Mouse (Mus musculus) brain, embryonic 14.5 days (tissue): ENCODE data around the gene Olfr884. TPM values are rescaled to one million over a fixed set of nuclear protein-coding genes. Genes with fewer than 3 reads are reported as not detected.

Experiments used
- DNase-seq: peaks from one replicate; pipeline ENCODE4 v3.0.0-alpha.2; 2011; ENCODE audit warnings: low read depth
- CTCF ChIP-seq: fragments of 200-500 bp; IDR thresholded peaks from 2 replicates; pipeline ENCODE4 v1.5.1; 2012; ENCODE audit warnings: inconsistent platforms, mild to moderate bottlenecking, moderate library complexity, borderline replicate concordance; ENCODE audit not compliant: insufficient read depth, insufficient read length; ENCODE audit errors: extremely low read depth
- POLR2A ChIP-seq: fragments of 200-500 bp; IDR thresholded peaks from 2 replicates; pipeline ENCODE4 v1.6.1; 2012; ENCODE audit warnings: mild to moderate bottlenecking, inconsistent platforms, borderline replicate concordance; ENCODE audit not compliant: poor library complexity, insufficient read depth, insufficient read length, severe bottlenecking; ENCODE audit errors: extremely low read depth
- polyA plus RNA-seq: library from polyadenylated mRNA; depleted of rRNA; stranded (reverse); fragments of >200 nt; gene quantifications from 2 replicates; pipeline ENCODE4 v1.2.3, GENCODE M21; 2012; rRNA removed

Gene Olfr884
- polyA plus RNA-seq: not detected in 2 replicates

DNA sequence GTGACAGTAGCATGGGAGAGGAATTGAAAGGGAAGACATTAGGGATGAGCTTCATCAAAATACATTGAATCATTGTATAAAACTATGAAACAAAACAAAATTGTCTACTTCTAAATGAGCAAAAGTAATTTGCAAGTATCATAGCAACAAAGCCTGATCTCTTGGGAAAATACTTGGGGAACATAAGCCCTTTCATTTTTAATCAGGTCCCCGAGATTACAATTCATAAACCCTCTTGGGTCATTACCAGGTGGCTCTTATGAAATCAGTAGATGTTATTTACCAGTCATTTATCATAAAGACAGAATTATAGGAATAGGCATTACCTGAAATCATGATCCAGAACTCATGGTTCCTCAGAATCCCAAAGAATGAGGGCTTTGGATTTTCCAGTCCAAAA lies at the start of gene Olfr884:
TSS of gene Olfr884 (plus strand) at position 301 of the 400 bp plus-strand sequence.
- DNase-seq: no peak
- TF ChIP-seq POLR2A (no peak), CTCF (no peak)

DNA sequence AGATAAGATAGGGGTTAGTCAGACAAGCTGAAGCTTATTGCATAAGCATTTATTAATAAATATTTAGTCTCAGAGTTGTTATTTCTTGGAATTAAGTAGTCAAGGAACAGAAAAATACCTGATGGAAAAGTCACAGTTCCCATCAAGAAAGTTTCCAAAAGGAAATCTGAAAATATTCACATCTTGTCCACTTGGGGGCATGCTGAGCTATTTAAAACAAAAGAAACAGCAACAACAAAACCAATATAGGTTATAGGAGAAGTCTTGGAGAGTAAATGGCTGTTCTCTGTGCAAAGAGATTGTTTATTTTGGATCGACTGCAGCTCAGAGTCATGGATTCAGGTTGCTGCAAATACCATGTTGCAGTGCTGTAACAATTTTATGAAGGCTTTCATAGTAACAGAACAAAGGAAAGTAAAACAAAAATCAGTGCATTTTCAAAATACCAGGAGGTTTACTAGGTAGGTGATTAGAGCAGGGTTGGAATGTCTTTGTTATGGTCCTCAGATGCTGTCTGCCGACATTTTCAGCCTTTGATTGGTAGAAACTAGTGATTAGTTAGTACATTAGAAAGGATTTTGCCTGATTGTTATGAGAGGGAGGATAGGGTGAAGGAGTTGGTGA lies 47.7 kb upstream of the Olfr884 start:
- TF ChIP-seq POLR2A (no peak), CTCF (no peak)

DNA sequence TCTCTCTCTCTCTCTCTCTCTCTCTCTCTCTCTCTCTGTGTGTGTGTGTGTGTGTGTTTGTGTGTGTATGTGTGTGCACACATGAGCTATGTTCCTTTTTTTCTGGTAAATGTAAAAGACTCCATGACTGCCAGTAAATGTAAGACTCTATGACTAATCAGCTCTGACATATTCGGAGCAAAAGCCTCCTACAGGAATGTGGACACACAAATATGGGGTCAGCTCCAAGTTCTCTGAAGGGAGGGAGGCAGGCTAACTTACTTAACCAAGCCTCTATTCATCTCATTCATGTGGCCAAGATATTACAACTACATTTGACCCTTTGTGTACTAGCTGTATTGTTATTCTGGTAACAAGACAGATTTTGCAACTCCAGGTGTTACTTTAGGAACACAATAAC lies 46.3 kb upstream of the Olfr884 start:
- no peak for TF ChIP-seq POLR2A
- no peak for TF ChIP-seq CTCF
- no peak for DNase-seq

More for the DNA sequence above, 47.7 kb upstream of the Olfr884 start:
- peak; percentile 31 for DNase-seq

DNA sequence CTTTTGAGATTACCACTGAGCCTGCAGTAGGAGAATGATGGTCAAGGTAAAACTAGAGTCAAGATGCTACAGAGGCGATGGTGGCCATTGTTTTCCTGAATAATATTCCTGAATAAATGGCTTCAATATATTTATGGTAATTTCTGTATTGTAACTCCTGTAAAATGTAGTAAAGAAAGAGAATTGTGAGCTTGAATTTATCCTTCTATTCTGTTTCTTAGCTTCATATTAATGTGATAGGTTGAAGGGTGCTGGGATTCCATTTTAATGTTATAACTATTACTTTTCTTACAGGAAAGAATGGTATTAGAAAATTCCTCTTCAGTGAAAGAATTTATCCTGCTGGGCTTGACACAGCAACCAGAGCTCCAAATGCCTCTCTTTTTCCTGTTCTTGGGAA lies 20.8 kb upstream of the Olfr884 start, which contains the start of gene Olfr883:
TSS of gene Olfr883 (plus strand) at position 301 of the 400 bp plus-strand sequence.
- no peak for DNase-seq
- TF ChIP-seq POLR2A (no peak), CTCF (no peak)

DNA sequence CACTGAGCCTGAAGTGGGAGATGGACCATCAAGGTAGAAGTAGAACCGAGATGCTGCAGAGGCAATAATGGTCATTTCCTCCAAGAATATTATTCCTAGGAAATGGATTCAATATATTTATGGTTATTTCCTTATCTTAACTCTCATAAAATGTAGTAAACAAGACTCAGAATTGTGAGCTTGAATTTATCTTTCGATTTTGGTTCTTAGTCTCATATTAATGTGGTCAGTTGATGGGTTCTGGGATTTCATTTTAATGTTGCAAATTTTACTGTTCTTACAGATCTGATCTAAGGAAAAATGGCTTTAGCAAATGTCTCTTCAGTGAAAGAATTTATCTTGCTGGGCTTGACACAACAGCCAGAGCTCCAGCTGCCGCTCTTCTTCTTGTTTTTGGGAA lies 14.7 kb downstream of the Olfr884 start, which contains the start of gene Olfr885:
TSS of gene Olfr885 (plus strand) at position 301 of the 400 bp plus-strand sequence.
- no peak for TF ChIP-seq CTCF
- no peak for TF ChIP-seq POLR2A
- no peak for DNase-seq

DNA sequence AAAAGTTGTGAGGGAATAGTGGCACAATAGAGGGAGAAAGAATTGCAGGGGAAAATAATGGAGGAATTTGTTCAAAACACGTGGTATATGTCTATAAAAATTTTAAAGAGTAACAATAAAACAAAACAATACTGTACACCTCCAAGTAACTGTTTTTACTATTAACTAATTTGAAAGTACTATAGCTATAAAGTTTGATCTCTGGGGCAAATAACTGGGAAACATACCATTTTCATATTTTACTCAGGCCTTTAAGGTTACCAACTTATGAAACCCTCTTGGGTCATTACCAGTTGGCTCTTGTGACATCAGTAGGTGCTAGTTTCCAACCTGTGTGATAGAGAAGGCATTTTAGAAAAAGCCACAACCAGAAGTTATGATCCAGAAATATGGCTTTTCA lies 37.4 kb downstream of the Olfr884 start, which contains the start of gene Olfr887:
TSS of gene Olfr887 (plus strand) at position 301 of the 400 bp plus-strand sequence.
- TF ChIP-seq CTCF: no peak
- no peak for TF ChIP-seq POLR2A
- DNase-seq: no peak

Other genes starting within 250 kb of the Olfr884 start
- not detected in 2 replicates for gene Olfr876, start 243.5 kb upstream of the Olfr884 start, polyA plus RNA-seq
- not detected in 2 replicates for gene Olfr877, start 192.3 kb upstream of the Olfr884 start, polyA plus RNA-seq
- not detected in 2 replicates for gene Olfr145, start 149.8 kb upstream of the Olfr884 start, polyA plus RNA-seq
- not detected in 2 replicates for gene Olfr878, start 128.7 kb upstream of the Olfr884 start, polyA plus RNA-seq
- not detected in 2 replicates for gene Olfr881, start 54.7 kb upstream of the Olfr884 start, polyA plus RNA-seq
- gene Olfr883, start 20.7 kb upstream of the Olfr884 start, polyA plus RNA-seq: not detected in 2 replicates
- not detected in 2 replicates for gene Olfr885, start 14.8 kb downstream of the Olfr884 start, polyA plus RNA-seq
- not detected in 2 replicates for gene Olfr887, start 37.5 kb downstream of the Olfr884 start, polyA plus RNA-seq
- not detected in 2 replicates for gene Olfr888, start 61.6 kb downstream of the Olfr884 start, polyA plus RNA-seq
- gene Olfr889, start 68.6 kb downstream of the Olfr884 start, polyA plus RNA-seq: 0.01 TPM in 1 of 2 replicates, not detected in the other
- not detected in 2 replicates for gene Olfr890, start 96.0 kb downstream of the Olfr884 start, polyA plus RNA-seq
- gene Olfr891, start 134.3 kb downstream of the Olfr884 start, polyA plus RNA-seq: not detected in 2 replicates
- gene Olfr893, start 161.8 kb downstream of the Olfr884 start, polyA plus RNA-seq: not detected in 2 replicates
- gene Olfr894, start 171.5 kb downstream of the Olfr884 start, polyA plus RNA-seq: not detected in 2 replicates
- gene Olfr143, start 206.2 kb downstream of the Olfr884 start, polyA plus RNA-seq: not detected in 2 replicates
- not detected in 2 replicates for gene Olfr895, start 221.3 kb downstream of the Olfr884 start, polyA plus RNA-seq
- not detected in 2 replicates for gene Olfr896-ps1, start 244.6 kb downstream of the Olfr884 start, polyA plus RNA-seq